Mouse (Mus musculus): ENCODE results near the gene Epm2a. TPM values are rescaled to one million over a fixed set of nuclear protein-coding genes. Genes with fewer than 3 reads are reported as not detected.
"Not testable (repeated sequence)": the region's sequence is repeated elsewhere in the genome, so short reads cannot be mapped to it uniquely, and the experiment has no call there.

Epm2a gene
- total and polyA plus RNA-seq, 3 experiments: 0.25 to 0.31 TPM; not detected in 1

- no peak overlapping the region for H3K9ac ChIP-seq (ENCODE audit: control insufficient read depth, low read depth, low read length, poor library complexity, severe bottlenecking)
- H3K27me3 ChIP-seq (ENCODE audit: control insufficient read depth in 1 of 2, insufficient read depth in 2 of 2, low read length in 2 of 2): no peaks in the 10 kb centered on the region
- H3K27ac ChIP-seq (ENCODE audit: control insufficient read depth, low read depth, low read length): no peak overlapping the region
- H3K4me1 ChIP-seq (ENCODE audit: control insufficient read depth in 1 of 2, insufficient read depth in 2 of 2, low read length in 2 of 2): peaks cover 10 to 11% of the 10 kb centered on the region in 2 experiments
- DNase-seq (ENCODE audit: low read depth, low spot score): no peak
- no peak overlapping the region for H3K4me3 ChIP-seq (ENCODE audit: control insufficient read depth in 1 of 2, insufficient read depth in 1 of 2, low read depth in 2 of 2, low read length in 2 of 2)
- 0 out of 2 replicates have a peak, but pooled peaks cover 1% of the 10 kb centered on the region for H3K79me2 ChIP-seq (ENCODE audit: control insufficient read depth, insufficient read depth, low read length, poor library complexity)
- TF ChIP-seq MYB (IDR thresholded peaks at IDR 0.05; ENCODE audit: low read depth, low read length) (no peak), POLR2AphosphoS2 (IDR thresholded peaks at IDR 0.05; ENCODE audit: low read length) (0 out of 2 replicates have a peak, but pooled peaks have one; percentile 19)
- peaks cover 0 to 20% of the 10 kb centered on the region in 2 experiments; a peak in 3 of 4 replicates for H3K36me3 ChIP-seq (ENCODE audit: control insufficient read depth in 1 of 2, insufficient read depth in 2 of 2, low read length in 2 of 2)
- H3K9me3 ChIP-seq (replicated peaks; ENCODE audit: insufficient read depth, low read length): no peaks in the 10 kb centered on the region
Observed at GRCm38 (mm10) chr10:11306054-11306367, 37.2 kb upstream of the Epm2a start.

GRCm38 (mm10) chr10:11309866-11310265 is 33.3 kb upstream of the Epm2a start:
- H3K9me3 ChIP-seq (replicated peaks; ENCODE audit: insufficient read depth, low read length): no peaks in the 10 kb centered on the region
- no peak for TF ChIP-seq CHD2 (IDR thresholded peaks at IDR 0.05; ENCODE audit: low read length)
- no peak for TF ChIP-seq RAD21 (IDR thresholded peaks at IDR 0.05; ENCODE audit: low read depth, low read length)
- TF ChIP-seq ZMIZ1 (IDR thresholded peaks at IDR 0.05; ENCODE audit: low read depth, low read length): no peak
- TF ChIP-seq GATA1 (IDR thresholded peaks at IDR 0.05; ENCODE audit: low read depth, low read length): no peak
- no peak for TF ChIP-seq NELFE (IDR thresholded peaks at IDR 0.05; ENCODE audit: low read depth, low read length)
- no peak overlapping the region for H3K9ac ChIP-seq (ENCODE audit: control insufficient read depth, low read depth, low read length, poor library complexity, severe bottlenecking)
- peaks cover 10 to 11% of the 10 kb centered on the region in 2 experiments for H3K4me1 ChIP-seq (ENCODE audit: control insufficient read depth in 1 of 2, insufficient read depth in 2 of 2, low read length in 2 of 2)
- H3K27ac ChIP-seq (ENCODE audit: control insufficient read depth, low read depth, low read length): no peak overlapping the region
- no peak overlapping the region for H3K4me3 ChIP-seq (ENCODE audit: control insufficient read depth in 1 of 2, insufficient read depth in 1 of 2, low read depth in 2 of 2, low read length in 2 of 2)
- DNase-seq (ENCODE audit: low read depth, low spot score): peak; percentile 28
- H3K27me3 ChIP-seq (ENCODE audit: control insufficient read depth in 1 of 2, insufficient read depth in 2 of 2, low read length in 2 of 2): no peaks in the 10 kb centered on the region
- H3K79me2 ChIP-seq (ENCODE audit: control insufficient read depth, insufficient read depth, low read length, poor library complexity): 0 out of 2 replicates have a peak, but pooled peaks cover 1% of the 10 kb centered on the region
- peaks cover 0 to 20% of the 10 kb centered on the region in 2 experiments; a peak in 3 of 4 replicates for H3K36me3 ChIP-seq (ENCODE audit: control insufficient read depth in 1 of 2, insufficient read depth in 2 of 2, low read length in 2 of 2)

- H3K36me3 ChIP-seq (ENCODE audit: control insufficient read depth in 1 of 2, insufficient read depth in 2 of 2, low read length in 2 of 2): peaks cover 0 to 15% of the 10 kb centered on the region in 2 experiments; a peak in 3 of 4 replicates
- no peaks in the 10 kb centered on the region for H3K27me3 ChIP-seq (ENCODE audit: control insufficient read depth in 1 of 2, insufficient read depth in 2 of 2, low read length in 2 of 2)
- no peak overlapping the region for H3K4me3 ChIP-seq (ENCODE audit: control insufficient read depth in 1 of 2, insufficient read depth in 1 of 2, low read depth in 2 of 2, low read length in 2 of 2)
- no peak for TF ChIP-seq USF2 (IDR thresholded peaks at IDR 0.05; ENCODE audit: borderline replicate concordance in 1 of 2, insufficient read depth in 1 of 2, low read depth in 1 of 2, low read length in 2 of 2)
- peak; percentile 43 for TF ChIP-seq GATA1 (IDR thresholded peaks at IDR 0.05; ENCODE audit: low read depth, low read length)
- no peak for TF ChIP-seq HCFC1 (IDR thresholded peaks at IDR 0.05; ENCODE audit: low read depth, low read length)
- TF ChIP-seq MXI1 (IDR thresholded peaks at IDR 0.05; ENCODE audit: low read depth, low read length): peak; percentile 31; the same call in 1 of the 2 replicates
- no peak for TF ChIP-seq ETS1 (IDR thresholded peaks at IDR 0.05; ENCODE audit: low read depth, low read length)
- TF ChIP-seq ZC3H11A (IDR thresholded peaks at IDR 0.05; ENCODE audit: low read depth, low read length): no peak
- TF ChIP-seq GABPA (IDR thresholded peaks at IDR 0.05; ENCODE audit: low read depth, low read length): no peak
- no peak for TF ChIP-seq TCF12 (IDR thresholded peaks at IDR 0.05; ENCODE audit: low read depth, low read length)
- no peak for TF ChIP-seq POLR2AphosphoS2 (IDR thresholded peaks at IDR 0.05; ENCODE audit: low read length)
- TF ChIP-seq EP300 (IDR thresholded peaks at IDR 0.05; ENCODE audit: low read depth in 1 of 2, low read length in 2 of 2): peak; percentile 37 to 38; a peak in 2 of 4 replicates
- TF ChIP-seq SIN3A (IDR thresholded peaks at IDR 0.05; ENCODE audit: low read length): no peak
- TF ChIP-seq TAL1 (IDR thresholded peaks at IDR 0.05; ENCODE audit: low read length): 0 out of 2 replicates have a peak, but pooled peaks have one; percentile 14
- no peak for TF ChIP-seq NRF1 (IDR thresholded peaks at IDR 0.05; ENCODE audit: insufficient read depth, low read depth, low read length, poor library complexity, severe bottlenecking)
- TF ChIP-seq CHD1 (IDR thresholded peaks at IDR 0.05; ENCODE audit: low read depth, low read length): no peak
- peak; percentile 69 for TF ChIP-seq BHLHE40 (IDR thresholded peaks at IDR 0.05; ENCODE audit: borderline replicate concordance, low read depth, low read length)
- H3K9me3 ChIP-seq (replicated peaks; ENCODE audit: insufficient read depth, low read length): no peaks in the 10 kb centered on the region
- DNase-seq (ENCODE audit: low read depth, low spot score): peak; percentile 54
- no peak overlapping the region for H3K27ac ChIP-seq (ENCODE audit: control insufficient read depth, low read depth, low read length)
- H3K9ac ChIP-seq (ENCODE audit: control insufficient read depth, low read depth, low read length, poor library complexity, severe bottlenecking): no peak overlapping the region
- H3K79me2 ChIP-seq (ENCODE audit: control insufficient read depth, insufficient read depth, low read length, poor library complexity): 0 out of 2 replicates have a peak, but pooled peaks cover 1% of the 10 kb centered on the region
- H3K4me1 ChIP-seq (ENCODE audit: control insufficient read depth in 1 of 2, insufficient read depth in 2 of 2, low read length in 2 of 2): peaks cover 10 to 11% of the 10 kb centered on the region in 2 experiments
Observed at GRCm38 (mm10) chr10:11310481-11310880, 32.7 kb upstream of the Epm2a start.

- peaks cover 0 to 15% of the 10 kb centered on the region in 2 experiments; a peak in 2 of 4 replicates for H3K36me3 ChIP-seq (ENCODE audit: control insufficient read depth in 1 of 2, insufficient read depth in 2 of 2, low read length in 2 of 2)
- H3K79me2 ChIP-seq (ENCODE audit: control insufficient read depth, insufficient read depth, low read length, poor library complexity); H3K9ac ChIP-seq (ENCODE audit: control insufficient read depth, low read depth, low read length, poor library complexity, severe bottlenecking); H3K9me3 ChIP-seq (replicated peaks; ENCODE audit: insufficient read depth, low read length); H3K27ac ChIP-seq (ENCODE audit: control insufficient read depth, low read depth, low read length); H3K27me3 ChIP-seq (ENCODE audit: control insufficient read depth in 1 of 2, insufficient read depth in 2 of 2, low read length in 2 of 2); H3K4me3 ChIP-seq (ENCODE audit: control insufficient read depth in 1 of 2, insufficient read depth in 1 of 2, low read depth in 2 of 2, low read length in 2 of 2): not testable (repeated sequence)
- peaks cover 10 to 18% of the 10 kb centered on the region in 2 experiments for H3K4me1 ChIP-seq (ENCODE audit: control insufficient read depth in 1 of 2, insufficient read depth in 2 of 2, low read length in 2 of 2)
- peak; percentile 30 for DNase-seq (ENCODE audit: low read depth, low spot score)
Observed at GRCm38 (mm10) chr10:11317856-11318454, 25.2 kb upstream of the Epm2a start.
